Mouse (Mus musculus) lung, embryonic 14.5 days (tissue): ENCODE results near the gene Elmo1. TPM values are rescaled to one million over a fixed set of nuclear protein-coding genes. Genes with fewer than 3 reads are reported as not detected.

Experiments used
- ATAC-seq: fragments of 200-750 bp; cut with Nextera tagmentation; 2 replicates; pipeline ENCODE4 v1.8.0; 2017; ENCODE audit warnings: mild to moderate bottlenecking, moderate TSS enrichment, moderate library complexity; ENCODE audit not compliant: insufficient read depth
- DNase-seq: peaks from one replicate; pipeline ENCODE4 v3.0.0-alpha.2; 2015
- H3K27ac ChIP-seq: fragments of 300-500 bp; sonication (generic); 2 replicates; pipeline ENCODE4 v1.5.1; 2014; ENCODE audit warnings: low read depth, mild to moderate bottlenecking, moderate library complexity
- H3K27me3 ChIP-seq: fragments of 300-500 bp; sonication (generic); 2 replicates; pipeline ENCODE4 v1.6.1; 2014; ENCODE audit warnings: low read length, control low read depth; ENCODE audit not compliant: insufficient read depth
- H3K36me3 ChIP-seq: fragments of 300-500 bp; sonication (generic); 2 replicates; pipeline ENCODE4 v1.6.1; 2014; ENCODE audit warnings: control low read depth; ENCODE audit not compliant: insufficient read depth
- H3K4me1 ChIP-seq: fragments of 300-500 bp; sonication (generic); 2 replicates; pipeline ENCODE4 v1.6.1; 2014; ENCODE audit warnings: antibody characterized with exemption, control low read depth; ENCODE audit not compliant: insufficient read depth
- H3K4me2 ChIP-seq: fragments of 300-500 bp; sonication (generic); 2 replicates; pipeline ENCODE4 v1.6.1; 2014; ENCODE audit warnings: mild to moderate bottlenecking
- H3K4me3 ChIP-seq: fragments of 300-500 bp; sonication (generic); 2 replicates; pipeline ENCODE4 v1.5.1; 2014; ENCODE audit warnings: low read depth, low read length
- H3K9ac ChIP-seq: fragments of 300-500 bp; sonication (generic); 2 replicates; pipeline ENCODE4 v1.6.1; 2014
- H3K9me3 ChIP-seq: fragments of 300-500 bp; sonication (generic); 2 replicates; pipeline ENCODE4 v1.6.1; 2016; ENCODE audit warnings: low read depth, low read length, control low read depth
- CTCF ChIP-seq: IDR thresholded peaks from 2 replicates; pipeline ENCODE4 v1.5.1; 2016; ENCODE audit warnings: antibody characterized with exemption, low read depth
- WGBS: fragments of 180-500 bp; shearing (Covaris S2); extraction: QIAGEN DNeasy Blood & Tissue Kit; methylation state at CpG from one replicate; pipeline ENCODE4 v1.1.7; 2014; 5-methylcytosine and 5-hydroxymethylcytosine counted together
- polyA plus RNA-seq: library from polyadenylated mRNA; unstranded; fragments of >200 nt; fragmentation: Nextera tagmentation; extraction: Ambion mirVana; gene quantifications from 2 replicates; pipeline ENCODE4 v1.2.1, GENCODE M21; 2014

The Elmo1 gene
- polyA plus RNA-seq, 1 experiment from 2014 or later, result 37.8 TPM

- Histone ChIP-seq H3K9ac (no peak overlapping the region), H3K4me1 (peaks cover 30% of the 10 kb centered on the region), H3K27me3 (no peaks in the 10 kb centered on the region), H3K4me2 (no peak overlapping the region), H3K27ac (0 out of 2 replicates have a peak overlapping the region, but pooled peaks have one; percentile 34), H3K9me3 (no peaks in the 10 kb centered on the region), H3K36me3 (no peaks in the 10 kb centered on the region), H3K4me3 (no peak overlapping the region)
- WGBS, result 14% methylated on average over 3 of the region's 3 CpGs
- ATAC-seq (no peak), DNase-seq (no peak)
- TF ChIP-seq CTCF, result no peak
Observed at GRCm38 (mm10) chr13:20100357-20100756, 10.0 kb downstream of the Elmo1 start.

- Histone ChIP-seq H3K4me2 (no peak overlapping the region), H3K27me3 (no peaks in the 10 kb centered on the region), H3K27ac (no peak overlapping the region), H3K4me3 (no peak overlapping the region), H3K9me3 (no peaks in the 10 kb centered on the region), H3K9ac (no peak overlapping the region), H3K4me1 (peaks cover 38% of the 10 kb centered on the region), H3K36me3 (no peaks in the 10 kb centered on the region)
- WGBS, result 41% methylated on average over 5 of the region's 5 CpGs
- no peak for ATAC-seq
- no peak for TF ChIP-seq CTCF
- DNase-seq, result peak; percentile 58
Observed at GRCm38 (mm10) chr13:20101691-20102090, 11.3 kb downstream of the Elmo1 start.

GRCm38 (mm10) chr13:20104791-20105190 lies 14.4 kb downstream of the Elmo1 start:
- no peak for TF ChIP-seq CTCF
- no peak for DNase-seq
- Histone ChIP-seq H3K4me1 (peaks cover 21% of the 10 kb centered on the region), H3K27ac (no peak overlapping the region), H3K4me3 (no peak overlapping the region), H3K27me3 (no peaks in the 10 kb centered on the region), H3K9ac (no peak overlapping the region), H3K4me2 (no peak overlapping the region), H3K9me3 (no peaks in the 10 kb centered on the region), H3K36me3 (no peaks in the 10 kb centered on the region)
- ATAC-seq, result no peak
- 44% methylated on average over 2 of the region's 2 CpGs for WGBS

GRCm38 (mm10) chr13:20105996-20106395 lies 15.6 kb downstream of the Elmo1 start:
- H3K9ac ChIP-seq, result no peak overlapping the region
- no peak overlapping the region for H3K27ac ChIP-seq
- H3K9me3 ChIP-seq, result no peaks in the 10 kb centered on the region
- WGBS, result 61% methylated on average over 2 of the region's 2 CpGs
- ATAC-seq (no peak), DNase-seq (no peak)
- no peaks in the 10 kb centered on the region for H3K36me3 ChIP-seq
- H3K4me3 ChIP-seq, result no peak overlapping the region
- no peaks in the 10 kb centered on the region for H3K27me3 ChIP-seq
- peaks cover 19% of the 10 kb centered on the region for H3K4me1 ChIP-seq
- H3K4me2 ChIP-seq, result no peak overlapping the region
- TF ChIP-seq CTCF, result no peak

- 94% methylated on average over 5 of the region's 5 CpGs for WGBS
- no peak for TF ChIP-seq CTCF
Observed at GRCm38 (mm10) chr13:20107953-20108498, 17.6 kb downstream of the Elmo1 start.

GRCm38 (mm10) chr13:20108956-20109355 lies 18.6 kb downstream of the Elmo1 start:
- 34% methylated on average over 10 of the region's 10 CpGs for WGBS
- DNase-seq (no peak), ATAC-seq (no peak)
- Histone ChIP-seq H3K9ac (no peak overlapping the region), H3K4me3 (no peak overlapping the region), H3K36me3 (no peaks in the 10 kb centered on the region), H3K4me1 (peaks cover 38% of the 10 kb centered on the region), H3K27ac (no peak overlapping the region), H3K9me3 (no peaks in the 10 kb centered on the region), H3K27me3 (no peaks in the 10 kb centered on the region), H3K4me2 (no peak overlapping the region)
- no peak for TF ChIP-seq CTCF

More at GRCm38 (mm10) chr13:20107953-20108498, 17.6 kb downstream of the Elmo1 start:
- Histone ChIP-seq H3K4me2 (no peak overlapping the region), H3K36me3 (no peaks in the 10 kb centered on the region), H3K27ac (no peak overlapping the region), H3K27me3 (no peaks in the 10 kb centered on the region), H3K4me3 (no peak overlapping the region), H3K4me1 (peaks cover 32% of the 10 kb centered on the region), H3K9ac (no peak overlapping the region), H3K9me3 (no peaks in the 10 kb centered on the region)
- ATAC-seq, result no peak
- no peak for DNase-seq

- TF ChIP-seq CTCF, result no peak
- DNase-seq (no peak), ATAC-seq (no peak)
- H3K27me3 ChIP-seq, result no peaks in the 10 kb centered on the region
- H3K9me3 ChIP-seq, result no peaks in the 10 kb centered on the region
- H3K4me3 ChIP-seq, result no peak overlapping the region
- H3K4me1 ChIP-seq, result peaks cover 38% of the 10 kb centered on the region
- no peaks in the 10 kb centered on the region for H3K36me3 ChIP-seq
- H3K27ac ChIP-seq, result no peak overlapping the region
- WGBS, result 20% methylated on average over 2 of the region's 2 CpGs
- H3K4me2 ChIP-seq, result no peak overlapping the region
- no peak overlapping the region for H3K9ac ChIP-seq
Observed at GRCm38 (mm10) chr13:20109446-20109845, 19.1 kb downstream of the Elmo1 start.
